Mouse (Mus musculus): ENCODE results near the gene Prr5l. TPM values are rescaled to one million over a fixed set of nuclear protein-coding genes. Genes with fewer than 3 reads are reported as not detected.
A peak's percentile ranks its signal among the peaks of the same experiment; 100 is the strongest.

Prr5l gene
- polyA plus RNA-seq, 1 experiment from 2014 or later: 6.3 TPM

- 46% methylated on average over 1 of the region's 1 CpGs for WGBS
- no peaks in the 10 kb centered on the region for H3K36me3 ChIP-seq (ENCODE audit: control insufficient read depth, insufficient read depth, low read length)
- ATAC-seq: no peak
- H3K27me3 ChIP-seq (replicated peaks; ENCODE audit: control insufficient read depth, insufficient read depth, low read length): no peaks in the 10 kb centered on the region
- no peak overlapping the region for H3K9ac ChIP-seq (ENCODE audit: low read depth, low read length)
- H3K27ac ChIP-seq (ENCODE audit: low read depth, low read length): no peak overlapping the region
- H3K9me3 ChIP-seq (ENCODE audit: control insufficient read depth, low read length): no peaks in the 10 kb centered on the region
- H3K4me1 ChIP-seq (ENCODE audit: control insufficient read depth, insufficient read depth, low read depth, low read length): no peaks in the 10 kb centered on the region
- H3K4me3 ChIP-seq (ENCODE audit: low read length): no peak overlapping the region
- H3K4me2 ChIP-seq (ENCODE audit: low read length): no peak overlapping the region
Measured at GRCm38 (mm10) chr2:101729472-101729871, 153.4 kb downstream of the Prr5l start.

GRCm38 (mm10) chr2:101727787-101728186 is 155.0 kb downstream of the Prr5l start:
- no peaks in the 10 kb centered on the region for H3K27me3 ChIP-seq (replicated peaks; ENCODE audit: control insufficient read depth, insufficient read depth, low read length)
- no peak overlapping the region for H3K9ac ChIP-seq (ENCODE audit: low read depth, low read length)
- H3K4me3 ChIP-seq (ENCODE audit: low read length): no peak overlapping the region
- no peaks in the 10 kb centered on the region for H3K36me3 ChIP-seq (ENCODE audit: control insufficient read depth, insufficient read depth, low read length)
- H3K9me3 ChIP-seq (ENCODE audit: control insufficient read depth, low read length): no peaks in the 10 kb centered on the region
- peak; percentile 67 for ATAC-seq
- H3K27ac ChIP-seq (ENCODE audit: low read depth, low read length): peak overlapping the region; percentile 53; the same call in 1 of the 2 replicates
- H3K4me1 ChIP-seq (ENCODE audit: control insufficient read depth, insufficient read depth, low read depth, low read length): peaks cover 6% of the 10 kb centered on the region
- no peak overlapping the region for H3K4me2 ChIP-seq (ENCODE audit: low read length)

- no peaks in the 10 kb centered on the region for H3K27me3 ChIP-seq (replicated peaks; ENCODE audit: control insufficient read depth, insufficient read depth, low read length)
- ATAC-seq: no peak
- peaks cover 9% of the 10 kb centered on the region for H3K4me1 ChIP-seq (ENCODE audit: control insufficient read depth, insufficient read depth, low read depth, low read length)
- no peak overlapping the region for H3K9ac ChIP-seq (ENCODE audit: low read depth, low read length)
- no peak overlapping the region; the same call in 1 of the 2 replicates for H3K27ac ChIP-seq (ENCODE audit: low read depth, low read length)
- H3K4me2 ChIP-seq (ENCODE audit: low read length): no peak overlapping the region
- H3K36me3 ChIP-seq (ENCODE audit: control insufficient read depth, insufficient read depth, low read length): no peaks in the 10 kb centered on the region
- no peaks in the 10 kb centered on the region for H3K9me3 ChIP-seq (ENCODE audit: control insufficient read depth, low read length)
- WGBS: 40% methylated on average over 10 of the region's 10 CpGs
- H3K4me3 ChIP-seq (ENCODE audit: low read length): no peak overlapping the region
Measured at GRCm38 (mm10) chr2:101723333-101723881, 159.4 kb downstream of the Prr5l start.

GRCm38 (mm10) chr2:101722370-101723332 is 160.2 kb downstream of the Prr5l start:
- no peaks in the 10 kb centered on the region for H3K9me3 ChIP-seq (ENCODE audit: control insufficient read depth, low read length)
- peaks cover 9% of the 10 kb centered on the region for H3K4me1 ChIP-seq (ENCODE audit: control insufficient read depth, insufficient read depth, low read depth, low read length)
- WGBS: 30% methylated on average over 8 of the region's 8 CpGs
- peak overlapping the region; percentile 29 for H3K27ac ChIP-seq (ENCODE audit: low read depth, low read length)
- no peaks in the 10 kb centered on the region for H3K27me3 ChIP-seq (replicated peaks; ENCODE audit: control insufficient read depth, insufficient read depth, low read length)
- no peak overlapping the region for H3K4me2 ChIP-seq (ENCODE audit: low read length)
- no peak overlapping the region for H3K4me3 ChIP-seq (ENCODE audit: low read length)
- H3K36me3 ChIP-seq (ENCODE audit: control insufficient read depth, insufficient read depth, low read length): no peaks in the 10 kb centered on the region
- H3K9ac ChIP-seq (ENCODE audit: low read depth, low read length): no peak overlapping the region; the same call in 1 of the 2 replicates
- peak; percentile 61 for ATAC-seq

- H3K4me1 ChIP-seq (ENCODE audit: control insufficient read depth, insufficient read depth, low read depth, low read length): peaks cover 9% of the 10 kb centered on the region
- no peak for ATAC-seq
- 91% methylated on average over 4 of the region's 4 CpGs for WGBS
- H3K36me3 ChIP-seq (ENCODE audit: control insufficient read depth, insufficient read depth, low read length): no peaks in the 10 kb centered on the region
- no peak overlapping the region for H3K4me3 ChIP-seq (ENCODE audit: low read length)
- H3K9ac ChIP-seq (ENCODE audit: low read depth, low read length): no peak overlapping the region
- H3K4me2 ChIP-seq (ENCODE audit: low read length): no peak overlapping the region
- no peaks in the 10 kb centered on the region for H3K27me3 ChIP-seq (replicated peaks; ENCODE audit: control insufficient read depth, insufficient read depth, low read length)
- 0 out of 2 replicates have a peak overlapping the region, but pooled peaks have one; percentile 29 for H3K27ac ChIP-seq (ENCODE audit: low read depth, low read length)
- H3K9me3 ChIP-seq (ENCODE audit: control insufficient read depth, low read length): no peaks in the 10 kb centered on the region
Measured at GRCm38 (mm10) chr2:101721835-101722234, 161.0 kb downstream of the Prr5l start.

- no peak overlapping the region for H3K4me2 ChIP-seq (ENCODE audit: low read length)
- 0 out of 2 replicates have a peak, but pooled peaks cover 2% of the 10 kb centered on the region for H3K9me3 ChIP-seq (ENCODE audit: control insufficient read depth, low read length)
- no peak overlapping the region for H3K9ac ChIP-seq (ENCODE audit: low read depth, low read length)
- 96% methylated on average over 13 of the region's 13 CpGs for WGBS
- no peaks in the 10 kb centered on the region for H3K27me3 ChIP-seq (replicated peaks; ENCODE audit: control insufficient read depth, insufficient read depth, low read length)
- H3K4me1 ChIP-seq (ENCODE audit: control insufficient read depth, insufficient read depth, low read depth, low read length): no peaks in the 10 kb centered on the region
- no peak overlapping the region for H3K4me3 ChIP-seq (ENCODE audit: low read length)
- no peaks in the 10 kb centered on the region for H3K36me3 ChIP-seq (ENCODE audit: control insufficient read depth, insufficient read depth, low read length)
- no peak for ATAC-seq
- no peak overlapping the region for H3K27ac ChIP-seq (ENCODE audit: low read depth, low read length)
Measured at GRCm38 (mm10) chr2:101717162-101717561, 165.7 kb downstream of the Prr5l start.

GRCm38 (mm10) chr2:101715650-101716323 is 167.0 kb downstream of the Prr5l start:
- 0 out of 2 replicates have a peak, but pooled peaks cover 2% of the 10 kb centered on the region for H3K9me3 ChIP-seq (ENCODE audit: control insufficient read depth, low read length)
- 84% methylated on average over 8 of the region's 8 CpGs for WGBS

GRCm38 (mm10) chr2:101711608-101712007 is 171.2 kb downstream of the Prr5l start:
- ATAC-seq: no peak
- H3K36me3 ChIP-seq (ENCODE audit: control insufficient read depth, insufficient read depth, low read length): no peaks in the 10 kb centered on the region
- H3K27ac ChIP-seq (ENCODE audit: low read depth, low read length): no peak overlapping the region
- H3K9ac ChIP-seq (ENCODE audit: low read depth, low read length): no peak overlapping the region
- no peak overlapping the region for H3K4me3 ChIP-seq (ENCODE audit: low read length)
- H3K4me1 ChIP-seq (ENCODE audit: control insufficient read depth, insufficient read depth, low read depth, low read length): no peaks in the 10 kb centered on the region
- WGBS: 82% methylated on average over 3 of the region's 3 CpGs
- 0 out of 2 replicates have a peak, but pooled peaks cover 2% of the 10 kb centered on the region for H3K9me3 ChIP-seq (ENCODE audit: control insufficient read depth, low read length)
- no peak overlapping the region for H3K4me2 ChIP-seq (ENCODE audit: low read length)
- no peaks in the 10 kb centered on the region for H3K27me3 ChIP-seq (replicated peaks; ENCODE audit: control insufficient read depth, insufficient read depth, low read length)

More at GRCm38 (mm10) chr2:101715650-101716323, 167.0 kb downstream of the Prr5l start:
- Histone ChIP-seq H3K27me3 (replicated peaks; ENCODE audit: control insufficient read depth, insufficient read depth, low read length) (no peaks in the 10 kb centered on the region), H3K4me2 (ENCODE audit: low read length) (no peak overlapping the region), H3K9ac (ENCODE audit: low read depth, low read length) (no peak overlapping the region), H3K36me3 (ENCODE audit: control insufficient read depth, insufficient read depth, low read length) (no peaks in the 10 kb centered on the region), H3K4me3 (ENCODE audit: low read length) (no peak overlapping the region), H3K4me1 (ENCODE audit: control insufficient read depth, insufficient read depth, low read depth, low read length) (no peaks in the 10 kb centered on the region), H3K27ac (ENCODE audit: low read depth, low read length) (no peak overlapping the region)
- ATAC-seq: no peak

All from hindbrain, embryonic 16.5 days (tissue).